Mouse (Mus musculus) erythroblast, embryonic 14.5 days (primary cell): ENCODE results near the gene Olfr223.
"Not testable (repeated sequence)": the region's sequence is repeated elsewhere in the genome, so short reads cannot be mapped to it uniquely, and the experiment has no call there.

Experiments used
- GATA1 ChIP-seq: IDR thresholded peaks from 2 replicates; pipeline ENCODE4 v1.6.1; 2012; ENCODE audit warnings: low read length, inconsistent platforms, mixed read lengths
- TAL1 ChIP-seq: IDR thresholded peaks from 3 replicates; pipeline ENCODE4 v1.6.1; 2012; ENCODE audit warnings: low read length, inconsistent platforms, mixed read lengths

- TF ChIP-seq TAL1, GATA1: not testable (repeated sequence)
Observed at GRCm38 (mm10) chr11:59576135-59576534, 17.0 kb downstream of the Olfr223 start, which contains the start of gene Olfr222.
